Mouse (Mus musculus): Measurements from ENCODE around the gene Cntnap4. TPM values are rescaled to one million over a fixed set of nuclear protein-coding genes. Genes with fewer than 3 reads are reported as not detected.

Cntnap4 gene
- not detected in 4 replicates for total RNA-seq (2023)

GRCm38 (mm10) chr8:112569471-112570141 is at the start of gene Cntnap4:
Cntnap4 (plus strand) TSS chr8:112570043.

Data from B cell, adult 62 days (primary cell).